Mouse (Mus musculus): ENCODE measurements around the gene Vsig10l. TPM values are rescaled to one million over a fixed set of nuclear protein-coding genes. Genes with fewer than 3 reads are reported as not detected.

Gene Vsig10l
- polyA plus RNA-seq, 1 experiment from 2014 or later, result 15.4 TPM

Small RNA genes within 50 kb of the gene (microRNA-seq; reads per million reads assigned to microRNA genes)
- gene Mir7051, result not detected

Other genes with a start within 250 kb of the Vsig10l start
- gene Zfp715, start 149.9 kb upstream of the Vsig10l start, polyA plus RNA-seq (2014; fragmentation: Nextera tagmentation; extraction: Ambion mirVana), result 24.6 and 25.4 TPM in 2 replicates
- gene Siglecf, start 111.8 kb upstream of the Vsig10l start, polyA plus RNA-seq (2014; fragmentation: Nextera tagmentation; extraction: Ambion mirVana), result 0.12 and 0.28 TPM in 2 replicates
- not detected in 2 replicates for gene Siglecg, start 54.9 kb upstream of the Vsig10l start, polyA plus RNA-seq (2014; fragmentation: Nextera tagmentation; extraction: Ambion mirVana)
- not detected in 2 replicates for gene Lim2, start 35.5 kb upstream of the Vsig10l start, polyA plus RNA-seq (2014; fragmentation: Nextera tagmentation; extraction: Ambion mirVana)
- not detected in 2 replicates for gene Nkg7, start 26.1 kb upstream of the Vsig10l start, polyA plus RNA-seq (2014; fragmentation: Nextera tagmentation; extraction: Ambion mirVana)
- gene Cldnd2, start 22.4 kb upstream of the Vsig10l start, polyA plus RNA-seq (2014; fragmentation: Nextera tagmentation; extraction: Ambion mirVana), result not detected in 2 replicates
- 107 and 129 TPM in 2 replicates for gene Etfb, start 19.1 kb upstream of the Vsig10l start, polyA plus RNA-seq (2014; fragmentation: Nextera tagmentation; extraction: Ambion mirVana)
- 0.27 and 0.41 TPM in 2 replicates for gene Gm45233, start 19.0 kb upstream of the Vsig10l start, polyA plus RNA-seq (2014; fragmentation: Nextera tagmentation; extraction: Ambion mirVana)
- gene Iglon5, start 26.9 kb downstream of the Vsig10l start, polyA plus RNA-seq (2014; fragmentation: Nextera tagmentation; extraction: Ambion mirVana), result 9.8 and 14.6 TPM in 2 replicates
- 0.05 TPM in 1 of 2 replicates, not detected in the other for gene 4931406B18Rik, start 42.8 kb downstream of the Vsig10l start, polyA plus RNA-seq (2014; fragmentation: Nextera tagmentation; extraction: Ambion mirVana)
- gene Cd33, start 81.3 kb downstream of the Vsig10l start, polyA plus RNA-seq (2014; fragmentation: Nextera tagmentation; extraction: Ambion mirVana), result 0.87 and 1.3 TPM in 2 replicates
- 7.8 and 10.7 TPM in 2 replicates for gene Zfp658, start 99.1 kb downstream of the Vsig10l start, polyA plus RNA-seq (2014; fragmentation: Nextera tagmentation; extraction: Ambion mirVana)
- 16.5 and 19.8 TPM in 2 replicates for gene Zfp719, start 116.5 kb downstream of the Vsig10l start, polyA plus RNA-seq (2014; fragmentation: Nextera tagmentation; extraction: Ambion mirVana)
- 0.24 and 0.44 TPM in 2 replicates for gene Zfp819, start 144.0 kb downstream of the Vsig10l start, polyA plus RNA-seq (2014; fragmentation: Nextera tagmentation; extraction: Ambion mirVana)
- gene Ceacam18, start 171.6 kb downstream of the Vsig10l start, polyA plus RNA-seq (2014; fragmentation: Nextera tagmentation; extraction: Ambion mirVana), result 0.13 and 0.20 TPM in 2 replicates
- 0.15 and 0.33 TPM in 2 replicates for gene Siglece, start 197.0 kb downstream of the Vsig10l start, polyA plus RNA-seq (2014; fragmentation: Nextera tagmentation; extraction: Ambion mirVana)
- 14.4 and 15.0 TPM in 2 replicates for gene Ctu1, start 208.9 kb downstream of the Vsig10l start, polyA plus RNA-seq (2014; fragmentation: Nextera tagmentation; extraction: Ambion mirVana)
- not detected in 2 replicates for gene Klk14, start 227.3 kb downstream of the Vsig10l start, polyA plus RNA-seq (2014; fragmentation: Nextera tagmentation; extraction: Ambion mirVana)
- gene Klk13, start 249.4 kb downstream of the Vsig10l start, polyA plus RNA-seq (2014; fragmentation: Nextera tagmentation; extraction: Ambion mirVana), result 0.11 TPM in 1 of 2 replicates, not detected in the other